Mouse (Mus musculus) CH12.LX (cell line): ENCODE results near the gene Brdt. TPM values are rescaled to one million over a fixed set of nuclear protein-coding genes. Genes with fewer than 3 reads are reported as not detected.

Experiments
- DNase-seq: peaks from one replicate; pipeline ENCODE4 v3.0.0-alpha.2; 2013; ENCODE audit errors: extremely low read depth
- H3K27ac ChIP-seq: 2 replicates; pipeline ENCODE4 v1.5.1; 2012; ENCODE audit warnings: low read depth, mild to moderate bottlenecking, control low read depth, moderate library complexity; ENCODE audit not compliant: insufficient read depth
- H3K27me3 ChIP-seq: replicated peaks from 2 replicates; pipeline ENCODE3; 2012; ENCODE audit warnings: inconsistent platforms
- H3K36me3 ChIP-seq, 2 experiments: replicated peaks in 1 of 2; 2 replicates each; pipeline versions ENCODE3 to v1.6.1; 2012; ENCODE audit warnings: inconsistent platforms in 1 of 2, low read length in 1 of 2, mild to moderate bottlenecking in 1 of 2, mixed read lengths in 1 of 2, moderate library complexity in 1 of 2; ENCODE audit not compliant: control insufficient read depth in 1 of 2, insufficient read depth in 1 of 2
- H3K4me1 ChIP-seq, 2 experiments: 2 replicates each; pipeline ENCODE4 v1.6.1; 2012; ENCODE audit warnings: inconsistent platforms in 1 of 2, moderate library complexity in 1 of 2; ENCODE audit not compliant: insufficient read depth in 2 of 2, control insufficient read depth in 1 of 2
- H3K4me2 ChIP-seq: 2 replicates; pipeline ENCODE4 v1.6.1; 2012; ENCODE audit warnings: low read depth, mild to moderate bottlenecking, control low read depth; ENCODE audit not compliant: poor library complexity, insufficient read depth, severe bottlenecking
- H3K4me3 ChIP-seq, 3 experiments: fragments of 150-350 bp in 1 of 3; sonication (generic) in 1 of 3; replicated peaks in 1 of 3; 2 replicates each; pipeline versions ENCODE3 to v1.5.1; 2011 to 2012; ENCODE audit warnings: low read depth in 2 of 3, low read length in 2 of 3, mild to moderate bottlenecking in 2 of 3, moderate library complexity in 2 of 3, control low read depth in 1 of 3, improper control_type of control experiment in 1 of 3, inconsistent platforms in 1 of 3, mixed read lengths in 1 of 3; ENCODE audit not compliant: poor library complexity in 1 of 3
- H3K79me2 ChIP-seq: replicated peaks from 2 replicates; pipeline ENCODE4 v1.6.1; 2012; ENCODE audit warnings: mild to moderate bottlenecking, moderate library complexity; ENCODE audit not compliant: control insufficient read depth, poor library complexity, insufficient read depth, severe bottlenecking; ENCODE audit errors: extremely low read depth
- H3K9ac ChIP-seq: 2 replicates; pipeline ENCODE4 v1.6.1; 2012; ENCODE audit warnings: low read depth, mild to moderate bottlenecking, control low read depth, moderate library complexity; ENCODE audit not compliant: insufficient read depth
- H3K9me3 ChIP-seq: replicated peaks from 2 replicates; pipeline ENCODE3; 2012; ENCODE audit warnings: low read length, inconsistent platforms, mixed read lengths
- BHLHE40 ChIP-seq: IDR thresholded peaks from 2 replicates; pipeline ENCODE4 v1.6.1; 2011; ENCODE audit warnings: mild to moderate bottlenecking, low read depth, low read length, improper control_type of control experiment
- CHD1 ChIP-seq: IDR thresholded peaks from 2 replicates; pipeline ENCODE4 v1.6.1; 2012; ENCODE audit warnings: low read depth, low read length, improper control_type of control experiment, inconsistent platforms
- E2F4 ChIP-seq: IDR thresholded peaks from 2 replicates; pipeline ENCODE4 v1.6.1; 2011; ENCODE audit warnings: low read depth, low read length, improper control_type of control experiment; ENCODE audit not compliant: insufficient replicate concordance
- ELF1 ChIP-seq: IDR thresholded peaks from 2 replicates; pipeline ENCODE4 v1.6.1; 2014; ENCODE audit warnings: low read depth, mild to moderate bottlenecking, inconsistent platforms, low read length, improper control_type of control experiment
- ETS1 ChIP-seq: conservative IDR thresholded peaks from 2 replicates; pipeline ENCODE4 v1.6.1; 2012; ENCODE audit warnings: low read depth, mild to moderate bottlenecking, inconsistent platforms, low read length, improper control_type of control experiment, moderate library complexity
- HCFC1 ChIP-seq: IDR thresholded peaks from 2 replicates; pipeline ENCODE4 v1.6.1; 2012; ENCODE audit warnings: low read depth, mild to moderate bottlenecking, inconsistent platforms, low read length, improper control_type of control experiment
- IRF4 ChIP-seq: IDR thresholded peaks from 2 replicates; pipeline ENCODE4 v1.6.1; 2014; ENCODE audit warnings: low read depth, mild to moderate bottlenecking, inconsistent platforms, low read length, improper control_type of control experiment
- JUN ChIP-seq: IDR thresholded peaks from 2 replicates; pipeline ENCODE4 v1.6.1; 2011; ENCODE audit warnings: low read depth, mild to moderate bottlenecking, low read length, improper control_type of control experiment, moderate library complexity; ENCODE audit not compliant: insufficient read depth
- JUND ChIP-seq: conservative IDR thresholded peaks from 2 replicates; pipeline ENCODE4 v1.6.1; 2011; ENCODE audit warnings: low read depth, low read length, improper control_type of control experiment
- KAT2A ChIP-seq: IDR thresholded peaks from 2 replicates; pipeline ENCODE4 v1.6.1; 2012; ENCODE audit warnings: low read length, improper control_type of control experiment, inconsistent platforms; ENCODE audit not compliant: insufficient replicate concordance
- MAFK ChIP-seq: IDR thresholded peaks from 2 replicates; pipeline ENCODE4 v1.6.1; 2011; ENCODE audit warnings: low read length, improper control_type of control experiment; ENCODE audit not compliant: insufficient replicate concordance
- MAX ChIP-seq: IDR thresholded peaks from 2 replicates; pipeline ENCODE4 v1.6.1; 2011; ENCODE audit warnings: low read length, improper control_type of control experiment
- MEF2A ChIP-seq: IDR thresholded peaks from 2 replicates; pipeline ENCODE4 v1.6.1; 2014; ENCODE audit warnings: low read depth, mild to moderate bottlenecking, inconsistent platforms, low read length, improper control_type of control experiment, borderline replicate concordance
- MXI1 ChIP-seq: IDR thresholded peaks from 2 replicates; pipeline ENCODE4 v1.6.1; 2011; ENCODE audit warnings: mild to moderate bottlenecking, low read depth, low read length, improper control_type of control experiment
- MYC ChIP-seq: IDR thresholded peaks from 2 replicates; pipeline ENCODE4 v1.6.1; 2011; ENCODE audit warnings: low read depth, mild to moderate bottlenecking, improper control_type of control experiment, low read length
- NRF1 ChIP-seq: IDR thresholded peaks from 2 replicates; pipeline ENCODE4 v1.6.1; 2014; ENCODE audit warnings: low read depth, mild to moderate bottlenecking, inconsistent platforms, low read length, improper control_type of control experiment, moderate library complexity
- PAX5 ChIP-seq: IDR thresholded peaks from 2 replicates; pipeline ENCODE4 v1.6.1; 2012; ENCODE audit warnings: low read length, inconsistent platforms, mixed read lengths
- POLR2A ChIP-seq: IDR thresholded peaks from 2 replicates; pipeline ENCODE4 v1.6.1; 2011; ENCODE audit warnings: low read depth, mild to moderate bottlenecking, improper control_type of control experiment, low read length
- POLR2AphosphoS2 ChIP-seq: IDR thresholded peaks from 2 replicates; pipeline ENCODE4 v1.6.1; 2011; ENCODE audit warnings: low read depth, low read length, improper control_type of control experiment
- RAD21 ChIP-seq: IDR thresholded peaks from 2 replicates; pipeline ENCODE4 v1.6.1; 2011; ENCODE audit warnings: low read depth, mild to moderate bottlenecking, low read length, improper control_type of control experiment, moderate library complexity
- RCOR1 ChIP-seq: conservative IDR thresholded peaks from 2 replicates; pipeline ENCODE4 v1.6.1; 2012; ENCODE audit warnings: low read depth, mild to moderate bottlenecking, inconsistent platforms, low read length, improper control_type of control experiment
- SIN3A ChIP-seq: IDR thresholded peaks from 2 replicates; pipeline ENCODE4 v1.6.1; 2012; ENCODE audit warnings: low read length, improper control_type of control experiment, inconsistent platforms
- SMC3 ChIP-seq: IDR thresholded peaks from 2 replicates; pipeline ENCODE4 v1.6.1; 2011; ENCODE audit warnings: low read depth, low read length, improper control_type of control experiment
- TCF12 ChIP-seq: IDR thresholded peaks from 2 replicates; pipeline ENCODE4 v1.6.1; 2014; ENCODE audit warnings: low read depth, mild to moderate bottlenecking, inconsistent platforms, low read length, improper control_type of control experiment
- USF1 ChIP-seq: IDR thresholded peaks from 2 replicates; pipeline ENCODE4 v1.6.1; 2014; ENCODE audit warnings: low read depth, mild to moderate bottlenecking, inconsistent platforms, low read length, improper control_type of control experiment
- USF2 ChIP-seq: conservative IDR thresholded peaks from 2 replicates; pipeline ENCODE4 v1.6.1; 2011; ENCODE audit warnings: low read depth, low read length, improper control_type of control experiment
- ZC3H11A ChIP-seq: IDR thresholded peaks from 2 replicates; pipeline ENCODE4 v1.6.1; 2012; ENCODE audit warnings: low read depth, mild to moderate bottlenecking, inconsistent platforms, low read length, improper control_type of control experiment
- ZKSCAN1 ChIP-seq: IDR thresholded peaks from 2 replicates; pipeline ENCODE4 v1.6.1; 2012; ENCODE audit warnings: low read depth, inconsistent platforms, low read length, improper control_type of control experiment, borderline replicate concordance
- ZNF384 ChIP-seq: IDR thresholded peaks from 2 replicates; pipeline ENCODE4 v1.6.1; 2012; ENCODE audit warnings: low read depth, low read length, improper control_type of control experiment, inconsistent platforms
- dilution Hi-C: fragments of 300-500 bp; cut with MboI; formaldehyde crosslinking; loops from 2 replicates; pipeline ENCODE4 v1.14.3; 2020; ENCODE audit warnings: low sequenced_read_pairs; ENCODE audit not compliant: extremely low pct_unique_long_range_greater_than_20kb, extremely low pct_ligation_motif_present
- in situ Hi-C: fragments of 300-500 bp; cut with MboI; formaldehyde crosslinking; loops from 3 replicates; pipeline ENCODE4 v1.14.3; 2019; ENCODE audit warnings: low sequenced_read_pairs, low pct_ligation_motif_present, low pct_unique_long_range_greater_than_20kb, mixed read lengths
- polyA plus RNA-seq: library from polyadenylated mRNA; unstranded; fragments of >175 nt; gene quantifications from 2 replicates; pipeline ENCODE4 v1.2.1, GENCODE M21; 2012; ENCODE audit warnings: low read depth; ENCODE audit not compliant: insufficient read length
- total RNA-seq, 2 experiments: library from RNA; depleted of rRNA; stranded (reverse); fragments of 300-350 nt in 1 of 2; fragments of >200 nt in 1 of 2; gene quantifications; 2 replicates each; pipeline ENCODE4 v1.2.3; 2012 to 2014

The Brdt gene
- total and polyA plus RNA-seq, 3 experiments: 0.56 to 0.98 (median 0.59) TPM

- in situ Hi-C loops: no loop called here
Measured at GRCm38 (mm10) chr5:107295061-107295816, 35.7 kb upstream of the Brdt start.

GRCm38 (mm10) chr5:107295817-107296511, 35.0 kb upstream of the Brdt start:
- no peaks in the 10 kb centered on the region for H3K27me3 ChIP-seq
- in situ Hi-C loops (no loop called here), dilution Hi-C loops (no loop called here)
- H3K4me2 ChIP-seq: no peak overlapping the region
- no peak overlapping the region for H3K9ac ChIP-seq
- no peaks in the 10 kb centered on the region for H3K9me3 ChIP-seq
- H3K79me2 ChIP-seq: no peaks in the 10 kb centered on the region
- DNase-seq: no peak
- no peak overlapping the region for H3K4me3 ChIP-seq
- H3K4me1 ChIP-seq: no peaks in the 10 kb centered on the region; a peak in 1 of 4 replicates
- H3K36me3 ChIP-seq: no peaks in the 10 kb centered on the region
- no peak overlapping the region for H3K27ac ChIP-seq
- TF ChIP-seq MXI1: no peak
- no peak for TF ChIP-seq MAX
- TF ChIP-seq MYC: no peak
- TF ChIP-seq E2F4: no peak
- TF ChIP-seq TCF12: no peak
- TF ChIP-seq SIN3A: no peak
- no peak for TF ChIP-seq MEF2A
- TF ChIP-seq IRF4: no peak
- TF ChIP-seq ZKSCAN1: no peak
- no peak for TF ChIP-seq USF1
- TF ChIP-seq ELF1: no peak
- TF ChIP-seq ETS1: no peak
- TF ChIP-seq BHLHE40: no peak
- TF ChIP-seq RCOR1: no peak
- TF ChIP-seq POLR2A: no peak
- TF ChIP-seq SMC3: no peak
- no peak for TF ChIP-seq CHD1
- TF ChIP-seq HCFC1: no peak
- no peak for TF ChIP-seq ZC3H11A

More at GRCm38 (mm10) chr5:107295061-107295816, 35.7 kb upstream of the Brdt start:
- H3K4me1 ChIP-seq: no peaks in the 10 kb centered on the region; a peak in 1 of 4 replicates
- no peaks in the 10 kb centered on the region for H3K9me3 ChIP-seq
- no peaks in the 10 kb centered on the region for H3K36me3 ChIP-seq
- no peak for TF ChIP-seq MAX
- TF ChIP-seq ZNF384: no peak
- no peak for TF ChIP-seq HCFC1
- TF ChIP-seq MEF2A: no peak
- no peak for TF ChIP-seq PAX5
- TF ChIP-seq SMC3: no peak
- no peak for TF ChIP-seq RAD21
- no peak for TF ChIP-seq NRF1
- no peak for TF ChIP-seq MAFK
- no peak for TF ChIP-seq MYC
- TF ChIP-seq USF1: no peak
- TF ChIP-seq POLR2AphosphoS2: no peak
- TF ChIP-seq USF2: no peak
- no peak for TF ChIP-seq KAT2A
- TF ChIP-seq RCOR1: no peak
- TF ChIP-seq JUND: no peak
- TF ChIP-seq JUN: no peak
- no peak for TF ChIP-seq SIN3A
- dilution Hi-C loops: no loop called here
- H3K27ac ChIP-seq: no peak overlapping the region
- no peak for DNase-seq
- H3K4me3 ChIP-seq: no peak overlapping the region
- no peak overlapping the region for H3K4me2 ChIP-seq
- H3K79me2 ChIP-seq: no peaks in the 10 kb centered on the region
- H3K9ac ChIP-seq: no peak overlapping the region
- H3K27me3 ChIP-seq: no peaks in the 10 kb centered on the region
